Mouse (Mus musculus) adrenal gland, adult (tissue): Measurements from ENCODE around the gene Akap10.
"Not testable (repeated sequence)": the region's sequence is repeated elsewhere in the genome, so short reads cannot be mapped to it uniquely, and the experiment has no call there.

ENCODE experiments used
- DNase-seq, 2 experiments: peaks; one replicate each; pipeline ENCODE4 v3.0.0; 2022 to 2023; ENCODE audit warnings: low spot score in 1 of 2; ENCODE audit not compliant: inconsistent age in 2 of 2

Akap10 gene

DNA sequence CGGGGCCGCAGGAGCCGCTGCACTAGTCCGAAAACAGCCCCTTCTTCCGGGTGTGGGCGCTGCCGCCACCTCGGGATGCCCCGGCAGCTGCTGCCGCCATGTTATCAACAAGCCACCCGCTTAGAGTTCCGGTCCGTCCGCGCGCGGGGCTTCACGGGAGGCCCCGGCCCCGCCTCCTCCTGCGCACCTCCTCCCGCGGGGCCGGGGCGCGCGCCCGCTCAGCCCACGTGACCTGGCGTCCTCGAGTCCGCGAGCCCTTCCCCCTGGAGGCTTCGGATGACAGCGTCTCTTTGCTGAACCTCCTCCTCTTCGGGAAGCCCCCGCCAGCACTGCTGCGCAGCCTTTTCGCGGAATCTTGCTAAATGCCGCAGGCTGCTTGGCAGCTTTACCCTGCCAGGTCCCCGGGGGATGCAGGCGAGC, at the start of gene Akap10:
Gene Akap10, minus strand, starts transcription at position 155 of the 420 bp plus-strand sequence.
- DNase-seq, result peak; percentile 96 to 98

DNA sequence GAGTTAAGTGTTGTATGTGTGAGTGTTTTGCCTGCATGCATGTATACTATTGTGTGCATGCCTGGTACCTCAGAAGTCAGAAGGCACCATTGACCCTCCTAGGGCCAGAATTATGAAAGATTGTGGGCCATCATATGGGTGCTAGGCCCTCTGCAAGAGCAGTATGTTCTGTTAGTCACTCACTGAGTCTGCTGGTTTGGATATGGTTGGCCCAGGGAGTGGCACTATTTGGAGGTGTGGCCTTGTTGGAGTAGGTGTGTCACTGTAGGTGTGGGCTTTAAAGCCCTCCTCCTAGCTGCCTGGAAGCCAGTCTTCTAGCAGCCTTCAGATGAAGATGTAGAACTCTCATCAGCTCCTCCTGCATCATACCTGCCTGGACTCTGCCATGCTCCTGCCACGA, 45.7 kb upstream of the Akap10 start:
- DNase-seq, result no peak

GRCm38 (mm10) chr11:61974106-61974707, 44.2 kb upstream of the Akap10 start:
- no peak for DNase-seq

- no peak for DNase-seq
Measured at GRCm38 (mm10) chr11:61971441-61972221, 41.6 kb upstream of the Akap10 start.

DNA sequence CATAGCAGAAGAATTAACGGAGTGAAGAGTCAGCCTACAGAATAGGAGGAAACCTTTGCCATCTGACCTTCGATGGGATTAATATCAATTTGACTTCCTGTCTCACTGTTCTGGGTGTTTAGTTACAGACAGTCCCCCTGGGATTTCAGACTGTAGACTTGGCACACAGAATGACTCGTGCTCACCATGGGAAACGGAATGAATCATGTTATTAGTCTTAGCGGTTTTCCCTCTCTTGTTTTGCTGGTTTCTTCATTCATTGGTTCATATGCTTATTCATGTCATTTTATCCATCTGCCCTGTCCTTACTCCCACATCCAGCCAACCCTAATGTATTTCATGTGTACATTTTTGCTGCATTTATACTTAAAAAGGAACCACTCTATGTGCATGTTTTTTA, 40.8 kb upstream of the Akap10 start:
- no peak for DNase-seq

DNA sequence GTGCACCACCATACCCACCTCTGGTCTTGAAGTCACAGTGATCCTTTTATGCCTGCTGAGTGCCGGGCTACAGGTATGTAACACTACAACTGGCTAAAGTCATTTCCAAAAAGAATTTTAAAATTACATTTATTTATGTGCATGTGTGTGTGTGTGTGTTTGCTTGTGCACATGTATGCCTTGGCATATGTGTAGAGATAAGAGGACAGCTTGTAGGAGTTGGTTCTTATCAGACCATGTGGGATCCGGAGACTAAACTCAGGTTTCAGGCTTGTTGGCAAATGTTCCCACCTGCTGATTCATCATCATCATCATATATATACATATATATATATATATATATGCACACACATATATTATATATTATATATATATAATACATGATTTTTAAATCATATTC, 38.8 kb upstream of the Akap10 start:
- no peak for DNase-seq

- DNase-seq, result no peak
Measured at GRCm38 (mm10) chr11:61967034-61967433, 37.0 kb upstream of the Akap10 start.

- no peak for DNase-seq
Measured at GRCm38 (mm10) chr11:61964611-61965010, 34.6 kb upstream of the Akap10 start.

- DNase-seq, result no peak
Measured at GRCm38 (mm10) chr11:61963193-61963592, 33.1 kb upstream of the Akap10 start.

GRCm38 (mm10) chr11:61962684-61963083, 32.6 kb upstream of the Akap10 start:
- DNase-seq, result no peak

GRCm38 (mm10) chr11:61960096-61960495, 30.0 kb upstream of the Akap10 start:
- no peak for DNase-seq

DNA sequence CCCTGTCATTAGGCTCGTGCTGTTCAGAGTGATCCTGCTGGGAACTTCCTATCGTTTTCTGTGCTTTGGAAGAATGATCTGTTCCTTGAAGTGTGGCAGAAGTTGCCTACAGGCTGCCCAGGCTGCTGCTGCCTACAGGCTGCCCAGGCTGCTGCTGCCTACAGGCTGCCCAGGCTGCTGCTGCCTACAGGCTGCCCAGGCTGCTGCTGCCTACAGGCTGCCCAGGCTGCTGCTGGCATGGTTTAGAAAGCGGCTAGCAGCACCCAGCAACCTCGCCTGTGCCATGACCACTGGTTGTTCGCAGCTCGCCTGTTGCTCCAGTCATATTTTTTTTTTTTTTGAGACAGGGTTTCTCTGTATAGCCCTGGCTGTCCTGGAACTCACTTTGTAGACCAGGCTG, 28.7 kb upstream of the Akap10 start:
- DNase-seq, result not testable (repeated sequence)

GRCm38 (mm10) chr11:61957296-61957813, 27.3 kb upstream of the Akap10 start:
- DNase-seq, result peak in 1 of 2 experiments; percentile 28

DNA sequence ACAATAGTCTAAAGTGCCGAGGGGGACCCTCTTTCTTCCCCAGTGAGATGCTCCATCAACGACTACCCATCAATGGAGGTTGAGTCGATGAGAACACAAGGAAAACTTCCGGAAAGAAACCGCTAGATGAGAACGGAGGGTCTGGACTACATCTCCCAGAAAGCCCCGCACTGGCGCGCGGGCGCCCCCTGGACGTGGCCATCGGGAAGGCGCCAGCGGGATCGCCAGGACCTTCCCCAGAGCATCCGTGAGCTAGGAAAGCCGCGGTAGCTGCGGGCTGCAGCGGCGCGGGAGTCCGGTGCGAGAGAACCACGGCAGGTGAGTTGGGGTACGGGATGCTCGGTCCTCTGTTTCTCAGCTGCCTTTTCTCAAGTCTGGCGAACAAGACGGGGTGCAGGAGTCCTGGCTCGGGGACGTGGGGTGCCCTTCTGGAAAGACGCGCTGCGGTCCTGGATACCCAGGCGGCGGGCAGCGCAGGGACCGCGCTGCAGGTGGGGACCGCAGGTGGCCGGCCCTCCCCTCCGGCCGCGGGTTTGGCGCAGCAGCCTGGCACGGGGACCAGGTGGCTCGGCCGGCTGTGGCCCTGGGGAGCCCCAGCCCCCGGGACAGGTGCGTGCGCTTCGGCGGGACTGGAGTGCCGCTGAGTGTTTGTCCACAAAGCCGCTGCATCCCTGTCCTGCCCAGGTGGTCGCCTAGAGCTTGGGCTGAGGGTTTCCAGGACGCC, 26.7 kb upstream of the Akap10 start, which contains the start of gene Specc1:
Gene Specc1, plus strand, starts transcription at position 192 of the 724 bp plus-strand sequence.
- DNase-seq, result peak; percentile 88 to 96

DNA sequence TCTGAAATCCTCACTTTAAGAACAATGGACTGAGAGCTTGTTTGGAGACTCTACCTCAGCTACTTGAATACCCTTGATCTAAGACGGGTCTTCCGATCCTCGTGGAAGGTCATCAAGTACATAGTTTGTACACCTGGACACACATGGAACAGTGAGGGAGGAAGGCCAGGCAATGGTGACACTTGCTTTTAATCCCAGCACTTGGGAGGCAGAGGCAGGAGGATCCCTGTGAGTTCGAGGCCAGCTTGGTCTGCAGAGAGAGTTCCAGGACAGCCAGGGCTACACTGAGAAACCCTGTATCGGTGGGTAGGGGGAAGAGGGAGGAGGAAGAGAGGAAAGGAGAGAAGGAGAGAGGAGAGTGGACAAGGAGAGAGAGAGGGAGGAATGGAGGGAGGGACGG, 25.9 kb upstream of the Akap10 start:
- peak in 1 of 2 experiments; percentile 25 for DNase-seq

DNA sequence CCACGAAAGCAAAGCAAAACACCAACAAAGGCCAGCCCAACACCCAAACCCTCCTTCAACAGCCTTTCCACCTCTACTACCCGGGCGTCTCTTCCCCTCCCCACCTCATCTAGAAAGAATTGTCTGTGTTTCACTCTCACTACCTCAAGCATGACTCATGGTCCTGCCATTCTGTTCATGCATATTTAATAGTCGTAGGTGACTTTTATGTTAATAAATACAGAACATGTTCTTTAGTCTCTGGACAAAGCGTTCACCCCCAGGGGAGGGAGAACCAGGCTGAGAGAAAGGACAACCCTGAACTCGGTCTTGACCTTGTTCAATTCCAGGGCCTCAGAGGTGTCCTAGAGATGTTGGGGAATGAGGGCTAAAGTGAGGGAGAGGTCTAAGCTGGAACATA, 25.1 kb upstream of the Akap10 start:
- peak; percentile 13 to 47 for DNase-seq

DNA sequence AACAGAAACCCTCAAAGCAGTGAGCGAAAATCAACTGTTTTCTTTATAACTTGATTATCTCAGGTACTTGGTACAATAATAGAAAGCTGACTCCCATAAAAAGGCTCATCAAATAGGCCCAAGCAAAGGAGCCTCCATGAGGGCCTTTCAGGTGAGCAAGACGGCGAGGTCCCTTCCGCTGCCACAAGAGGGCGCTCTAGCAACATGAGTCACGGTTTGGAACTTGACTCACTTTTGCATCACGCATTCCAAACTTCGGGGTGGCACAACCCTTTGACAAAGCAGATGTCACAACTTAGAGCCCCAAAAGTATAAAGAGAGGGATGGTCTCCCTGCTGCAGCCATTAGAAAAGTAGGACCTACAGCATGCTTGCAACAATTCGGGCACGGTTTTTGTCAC, 20.6 kb upstream of the Akap10 start:
- peak; percentile 81 to 94 for DNase-seq

- peak; percentile 24 to 78 for DNase-seq
Measured at GRCm38 (mm10) chr11:61949315-61949714, 19.3 kb upstream of the Akap10 start.

DNA sequence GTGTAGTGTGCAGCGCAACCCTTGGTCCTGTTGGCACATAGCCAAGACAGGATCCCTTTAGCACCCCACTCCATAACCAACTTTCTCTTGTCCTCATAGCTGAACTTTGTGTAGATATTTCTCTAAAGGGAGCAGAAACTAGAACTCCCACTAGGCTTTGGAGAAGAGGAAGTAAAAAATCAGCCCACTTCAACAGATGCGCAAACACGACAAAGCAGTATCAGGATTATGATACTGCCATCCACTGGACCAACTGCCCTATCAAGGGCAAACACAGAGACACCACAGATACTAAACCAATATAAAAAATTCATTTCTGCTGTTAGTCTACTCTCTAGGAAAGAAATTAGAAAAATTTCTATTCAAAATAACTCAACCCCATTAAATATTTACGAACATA, 16.6 kb upstream of the Akap10 start:
- no peak for DNase-seq

DNA sequence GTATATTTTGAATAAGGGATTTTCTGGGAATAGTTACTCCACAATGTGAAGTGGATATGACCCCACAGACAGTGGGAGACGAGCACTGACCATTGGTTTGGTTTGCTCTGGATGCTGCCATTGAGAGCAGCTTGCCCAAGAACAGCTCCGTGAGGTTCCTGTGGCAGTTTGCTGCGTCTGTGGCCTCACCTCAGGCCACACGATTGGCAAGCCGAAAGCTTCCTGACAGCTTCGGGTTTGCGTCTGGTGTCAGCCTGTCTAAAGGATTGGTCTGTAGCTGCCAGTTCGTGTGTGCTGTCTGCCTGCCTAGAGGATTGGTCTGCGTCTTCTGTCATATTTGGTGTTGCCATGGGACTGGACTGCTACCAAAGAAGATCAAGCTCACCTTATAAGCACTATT, 14.4 kb upstream of the Akap10 start:
- DNase-seq, result no peak

- DNase-seq, result no peak
Measured at GRCm38 (mm10) chr11:61942903-61943302, 12.9 kb upstream of the Akap10 start.

- no peak for DNase-seq
Measured at GRCm38 (mm10) chr11:61937761-61938160, 7.7 kb upstream of the Akap10 start.
